Mouse (Mus musculus) C2C12 (cell line): ENCODE results near the gene Setd5.

Source experiments
- CEBPB ChIP-seq: IDR thresholded peaks from one replicate; pipeline ENCODE4 v1.6.1; 2011; ENCODE audit warnings: low read depth, mild to moderate bottlenecking, control low read depth, moderate library complexity
- CTCF ChIP-seq: IDR thresholded peaks from one replicate; pipeline ENCODE4 v1.5.1; 2011; ENCODE audit not compliant: control insufficient read depth, insufficient read depth, insufficient read length
- MYOD1 ChIP-seq: IDR thresholded peaks from one replicate; pipeline ENCODE4 v1.6.1; 2011; ENCODE audit warnings: low read depth; ENCODE audit not compliant: control insufficient read depth, insufficient read length
- MYOG ChIP-seq: IDR thresholded peaks from one replicate; pipeline ENCODE4 v1.6.1; 2011; ENCODE audit not compliant: control insufficient read depth, insufficient read length; ENCODE audit errors: extremely low read depth
- USF1 ChIP-seq: IDR thresholded peaks from one replicate; pipeline ENCODE4 v1.6.1; 2011; ENCODE audit warnings: low read depth, mild to moderate bottlenecking, control low read depth, moderate library complexity

DNA sequence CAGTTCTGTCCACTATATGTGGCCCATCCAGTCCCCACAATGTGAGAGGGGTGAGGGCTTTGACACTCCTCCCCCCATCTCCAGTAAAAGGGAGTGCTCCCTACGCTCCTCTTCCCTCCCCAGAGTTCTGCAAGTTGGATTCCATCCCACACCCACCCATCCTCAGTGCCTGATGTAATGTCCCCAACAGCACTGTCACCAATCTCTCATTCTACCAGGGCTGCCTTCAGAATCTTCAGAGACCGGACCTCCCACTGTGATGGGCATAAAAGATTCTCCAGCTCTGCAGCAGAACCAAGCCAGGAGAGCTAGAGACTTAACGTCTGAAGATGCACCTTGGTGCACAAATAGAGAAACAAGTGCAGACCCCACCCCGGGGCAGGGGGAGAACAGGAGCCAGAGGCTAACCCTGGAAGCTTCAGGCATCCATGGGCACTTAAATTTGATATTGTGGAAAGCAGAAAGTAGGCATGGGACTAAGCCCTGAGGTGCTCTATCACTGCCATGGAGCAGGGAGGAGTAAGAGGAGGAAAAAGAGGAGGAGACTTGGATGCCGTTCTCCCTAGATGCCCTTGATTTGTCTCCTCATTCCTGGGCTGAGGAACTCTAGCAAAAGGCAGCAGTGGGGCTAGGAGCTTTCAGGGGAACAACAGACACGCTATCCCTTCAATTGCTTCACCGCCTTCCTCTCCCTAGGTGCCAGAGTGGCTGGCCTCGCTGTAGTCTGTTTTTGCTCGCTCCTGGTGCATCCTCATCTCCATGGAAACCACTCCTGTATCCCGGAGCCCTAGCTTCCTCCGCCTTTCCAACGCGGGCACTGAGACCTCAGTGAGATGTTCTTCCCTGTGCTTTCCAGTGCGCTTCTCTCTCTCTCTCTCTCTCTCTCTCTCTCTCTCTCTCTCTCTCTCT lies 101.4 kb downstream of the Setd5 start:
- TF ChIP-seq CTCF (no peak), MYOG (no peak), MYOD1 (no peak), CEBPB (no peak), USF1 (no peak)
